Mouse (Mus musculus): ENCODE data around the gene Nfkb1.

DNA sequence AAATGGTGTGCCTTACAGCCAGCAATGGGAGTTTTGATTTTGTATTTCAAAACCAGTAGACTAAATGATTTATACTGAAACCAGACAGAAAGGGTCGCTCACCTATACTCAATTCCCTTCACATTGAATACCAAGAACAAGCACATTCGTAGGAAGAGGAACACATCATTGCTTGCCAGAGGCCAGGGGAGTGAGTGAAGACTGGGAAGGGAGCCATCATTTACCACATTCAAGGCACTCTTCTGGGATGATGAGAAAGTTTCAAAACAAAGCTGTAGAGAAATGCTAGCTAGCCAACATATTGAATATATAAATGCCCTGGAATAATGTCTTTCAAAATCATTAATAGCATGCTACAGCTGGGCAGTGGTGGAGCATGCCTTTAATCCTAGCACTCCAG is 15.0 kb downstream of the Nfkb1 start:
- no peak for TF ChIP-seq CTCF (IDR thresholded peaks at IDR 0.05; ENCODE audit: insufficient read depth, low read depth, low read length)
- TF ChIP-seq POLR2A (IDR thresholded peaks at IDR 0.05; ENCODE audit: insufficient read depth, low read depth, low read length) = no peak

Measured in olfactory bulb, adult 2 months (tissue).